Mouse (Mus musculus) forebrain, embryonic 16.5 days (tissue): ENCODE results near the gene Rapgef2. TPM values are rescaled to one million over a fixed set of nuclear protein-coding genes. Genes with fewer than 3 reads are reported as not detected.

Experiments used
- ATAC-seq: fragments of 200-750 bp; cut with Nextera tagmentation; 2 replicates; pipeline ENCODE4 v1.8.0; 2017; ENCODE audit warnings: mild to moderate bottlenecking, moderate library complexity
- H3K27ac ChIP-seq: fragments of 300-500 bp; sonication (generic); 2 replicates; pipeline ENCODE4 v1.5.1; 2014; ENCODE audit warnings: low read length, control low read depth
- H3K27me3 ChIP-seq: fragments of 300-500 bp; sonication (generic); replicated peaks from 2 replicates; pipeline ENCODE4 v1.6.1; 2014; ENCODE audit warnings: low read length; ENCODE audit not compliant: control insufficient read depth, insufficient read depth
- H3K36me3 ChIP-seq: fragments of 300-500 bp; sonication (generic); 2 replicates; pipeline ENCODE4 v1.6.1; 2014; ENCODE audit not compliant: control insufficient read depth, insufficient read depth
- H3K4me1 ChIP-seq: fragments of 300-500 bp; sonication (generic); replicated peaks from 2 replicates; pipeline ENCODE4 v1.6.1; 2014; ENCODE audit warnings: low read length; ENCODE audit not compliant: control insufficient read depth, insufficient read depth
- H3K4me2 ChIP-seq: fragments of 300-500 bp; sonication (generic); 2 replicates; pipeline ENCODE4 v1.6.1; 2014; ENCODE audit warnings: mild to moderate bottlenecking, low read length, control low read depth
- H3K4me3 ChIP-seq: fragments of 300-500 bp; sonication (generic); replicated peaks from 2 replicates; pipeline ENCODE4 v1.5.1; 2014; ENCODE audit warnings: mild to moderate bottlenecking, low read length, control low read depth
- H3K9ac ChIP-seq: fragments of 300-500 bp; sonication (generic); replicated peaks from 2 replicates; pipeline ENCODE4 v1.6.1; 2014; ENCODE audit warnings: low read depth, low read length, control low read depth
- H3K9me3 ChIP-seq: fragments of 300-500 bp; sonication (generic); 2 replicates; pipeline ENCODE4 v1.6.1; 2016; ENCODE audit warnings: low read length; ENCODE audit not compliant: control insufficient read depth
- WGBS: fragments of 180-500 bp; shearing (Covaris S2); extraction: QIAGEN DNeasy Blood & Tissue Kit; methylation state at CpG from one replicate; pipeline ENCODE4 v1.1.7; 2014; 5-methylcytosine and 5-hydroxymethylcytosine counted together
- polyA plus RNA-seq: library from polyadenylated mRNA; unstranded; fragments of >200 nt; fragmentation: Nextera tagmentation; extraction: Ambion mirVana; gene quantifications from 2 replicates; pipeline ENCODE4 v1.2.1, GENCODE M21; 2015

The Rapgef2 gene
- polyA plus RNA-seq, 1 experiment from 2014 or later = 13.4 TPM

DNA sequence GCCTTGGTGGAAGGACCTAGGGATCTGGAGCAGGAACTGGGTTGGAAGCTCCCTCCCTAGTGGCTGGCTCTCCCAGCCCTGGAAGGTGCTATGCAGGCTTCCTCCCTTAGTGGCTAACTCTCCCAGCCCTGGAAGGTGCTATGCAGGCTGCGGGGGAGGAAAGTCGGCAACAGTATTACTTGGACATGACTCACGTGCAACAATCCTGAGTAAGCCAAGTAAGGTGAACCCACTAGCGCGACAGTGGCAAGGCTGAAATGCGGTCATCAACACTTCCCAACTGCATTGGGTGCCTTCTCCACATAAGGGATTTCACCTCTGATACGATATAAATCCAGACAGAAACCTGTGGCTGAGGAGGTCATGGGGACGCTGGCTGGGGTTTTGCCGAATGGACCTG, 42.0 kb downstream of the Rapgef2 start:
- no peak overlapping the region for H3K4me2 ChIP-seq
- no peak overlapping the region for H3K9ac ChIP-seq
- H3K27me3 ChIP-seq = no peaks in the 10 kb centered on the region
- no peaks in the 10 kb centered on the region for H3K36me3 ChIP-seq
- 86% methylated on average over 9 of the region's 9 CpGs for WGBS
- H3K4me3 ChIP-seq = no peak overlapping the region
- no peaks in the 10 kb centered on the region for H3K9me3 ChIP-seq
- H3K4me1 ChIP-seq = peaks cover 21% of the 10 kb centered on the region
- no peak overlapping the region for H3K27ac ChIP-seq
- no peak for ATAC-seq

GRCm38 (mm10) chr3:79242922-79243705, 43.2 kb downstream of the Rapgef2 start:
- Histone ChIP-seq H3K9ac (no peak overlapping the region), H3K4me3 (no peak overlapping the region), H3K4me1 (peaks cover 16% of the 10 kb centered on the region), H3K36me3 (no peaks in the 10 kb centered on the region), H3K4me2 (no peak overlapping the region), H3K27ac (no peak overlapping the region), H3K9me3 (no peaks in the 10 kb centered on the region), H3K27me3 (no peaks in the 10 kb centered on the region)
- WGBS = 75% methylated on average over 12 of the region's 12 CpGs
- ATAC-seq = no peak

- no peak overlapping the region for H3K9ac ChIP-seq
- no peak overlapping the region for H3K4me3 ChIP-seq
- H3K4me1 ChIP-seq = peaks cover 13% of the 10 kb centered on the region
- no peaks in the 10 kb centered on the region for H3K36me3 ChIP-seq
- H3K9me3 ChIP-seq = no peaks in the 10 kb centered on the region
- no peak for ATAC-seq
- WGBS = 88% methylated on average over 8 of the region's 8 CpGs
- no peak overlapping the region for H3K27ac ChIP-seq
- H3K4me2 ChIP-seq = no peak overlapping the region
- no peaks in the 10 kb centered on the region for H3K27me3 ChIP-seq
These were observed 44.0 kb downstream of the Rapgef2 start for GRCm38 (mm10) chr3:79242298-79242697.

DNA sequence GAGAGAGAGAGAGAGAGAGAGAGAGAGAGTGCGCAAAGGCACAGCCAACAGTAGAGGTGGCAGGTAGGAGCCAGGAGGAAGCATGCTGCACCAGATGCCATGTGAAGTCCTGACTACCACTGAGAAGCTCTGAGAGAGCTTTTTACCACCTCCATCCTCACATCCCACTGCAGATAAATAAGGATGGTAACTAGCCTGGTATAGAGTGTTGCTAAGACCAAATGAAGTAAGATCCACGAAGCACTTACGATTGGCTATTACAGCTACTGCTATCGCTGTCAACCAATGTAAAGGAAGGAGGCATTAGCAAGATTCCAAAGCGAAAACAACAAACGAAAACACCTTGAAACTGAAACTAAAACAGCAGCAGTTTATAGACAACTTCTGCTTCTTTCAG, 47.3 kb downstream of the Rapgef2 start:
- no peaks in the 10 kb centered on the region for H3K27me3 ChIP-seq
- no peak overlapping the region for H3K4me3 ChIP-seq
- H3K36me3 ChIP-seq = no peaks in the 10 kb centered on the region
- 86% methylated on average over 6 of the region's 6 CpGs for WGBS
- H3K9ac ChIP-seq = no peak overlapping the region
- no peak for ATAC-seq
- H3K4me1 ChIP-seq = peaks cover 7% of the 10 kb centered on the region; the same call in 1 of the 2 replicates
- H3K9me3 ChIP-seq = no peaks in the 10 kb centered on the region
- no peak overlapping the region for H3K4me2 ChIP-seq
- no peak overlapping the region for H3K27ac ChIP-seq

DNA sequence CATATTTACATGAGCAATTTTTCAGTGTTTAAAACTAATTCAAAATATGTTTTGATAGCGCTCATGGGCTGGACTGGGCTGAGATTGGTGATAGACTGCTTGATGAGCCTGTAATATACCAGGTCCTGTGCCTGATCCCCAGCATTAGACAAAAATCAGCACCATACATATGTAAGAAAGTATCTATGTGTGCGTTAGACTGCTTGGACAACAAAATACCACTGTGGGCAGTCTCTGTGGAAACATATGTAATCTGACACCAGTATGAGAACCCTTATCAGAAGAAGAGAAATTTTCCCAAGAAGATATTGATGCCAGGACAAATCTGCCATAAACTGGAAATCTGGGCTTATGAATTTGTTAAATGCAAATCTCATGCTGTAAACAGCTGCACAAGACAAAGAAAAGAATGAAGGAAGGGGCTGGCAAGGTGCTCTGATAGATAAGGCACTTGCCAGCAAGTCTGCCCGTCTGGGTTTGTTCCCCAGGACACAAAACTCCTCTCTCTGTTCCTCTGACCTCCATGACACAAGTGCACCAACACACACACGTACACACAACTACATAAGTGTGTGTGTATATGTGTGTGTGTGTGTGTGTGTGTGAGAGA, 47.8 kb downstream of the Rapgef2 start:
- ATAC-seq = no peak

DNA sequence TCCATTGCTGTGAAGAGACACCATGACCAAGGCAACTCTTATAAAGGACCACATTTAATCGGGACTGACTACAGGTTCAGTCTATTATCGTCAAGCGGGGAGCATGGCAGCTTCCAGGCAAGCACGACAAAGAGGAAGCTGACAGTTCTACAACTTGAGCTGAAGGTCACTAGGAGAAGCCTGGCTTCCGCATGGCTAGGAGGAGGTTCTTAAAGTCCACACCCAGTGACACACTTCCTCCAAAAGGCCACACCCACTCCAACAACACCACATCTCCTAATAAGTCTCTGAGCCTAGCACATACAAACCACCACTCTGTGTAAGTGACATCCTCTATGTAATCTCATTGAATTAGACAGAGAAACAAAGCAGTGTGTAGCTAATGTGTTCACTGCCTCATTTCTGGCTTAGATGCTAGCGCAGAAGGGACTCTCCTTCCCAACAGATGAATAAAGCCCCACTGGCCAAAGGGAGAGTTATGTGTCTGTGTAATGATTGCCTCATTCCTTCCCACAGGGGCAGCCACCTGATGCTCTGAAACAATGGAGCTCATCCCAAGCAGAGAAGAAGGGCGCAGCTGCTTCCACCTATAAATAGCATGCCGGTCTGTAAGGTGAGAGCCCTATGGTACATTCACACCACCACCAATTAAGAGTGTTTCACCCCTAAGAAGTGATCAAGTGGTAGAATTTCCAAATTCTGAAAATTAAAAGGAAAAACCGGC, 48.5 kb downstream of the Rapgef2 start:
- peaks cover 7% of the 10 kb centered on the region; the same call in 1 of the 2 replicates for H3K4me1 ChIP-seq
- 89% methylated on average over 9 of the region's 9 CpGs for WGBS
- no peak for ATAC-seq

More for the DNA sequence above, 47.8 kb downstream of the Rapgef2 start:
- 72% methylated on average over 4 of the region's 4 CpGs for WGBS
- peaks cover 7% of the 10 kb centered on the region; the same call in 1 of the 2 replicates for H3K4me1 ChIP-seq
- no peak overlapping the region for H3K4me2 ChIP-seq
- H3K4me3 ChIP-seq = no peak overlapping the region
- H3K27ac ChIP-seq = no peak overlapping the region
- no peaks in the 10 kb centered on the region for H3K9me3 ChIP-seq
- H3K36me3 ChIP-seq = no peaks in the 10 kb centered on the region
- H3K27me3 ChIP-seq = no peaks in the 10 kb centered on the region
- no peak overlapping the region for H3K9ac ChIP-seq

GRCm38 (mm10) chr3:79234485-79234884, 51.8 kb downstream of the Rapgef2 start:
- Histone ChIP-seq H3K36me3 (no peaks in the 10 kb centered on the region), H3K9ac (no peak overlapping the region), H3K4me1 (peaks cover 2% of the 10 kb centered on the region; the same call in 1 of the 2 replicates), H3K4me2 (no peak overlapping the region), H3K9me3 (no peaks in the 10 kb centered on the region), H3K4me3 (no peak overlapping the region), H3K27me3 (no peaks in the 10 kb centered on the region), H3K27ac (no peak overlapping the region)
- 59% methylated on average over 3 of the region's 3 CpGs for WGBS
- no peak for ATAC-seq

More for the DNA sequence above, 48.5 kb downstream of the Rapgef2 start:
- Histone ChIP-seq H3K4me2 (no peak overlapping the region), H3K27me3 (no peaks in the 10 kb centered on the region), H3K9ac (no peak overlapping the region), H3K27ac (no peak overlapping the region), H3K36me3 (no peaks in the 10 kb centered on the region), H3K9me3 (no peaks in the 10 kb centered on the region), H3K4me3 (no peak overlapping the region)

DNA sequence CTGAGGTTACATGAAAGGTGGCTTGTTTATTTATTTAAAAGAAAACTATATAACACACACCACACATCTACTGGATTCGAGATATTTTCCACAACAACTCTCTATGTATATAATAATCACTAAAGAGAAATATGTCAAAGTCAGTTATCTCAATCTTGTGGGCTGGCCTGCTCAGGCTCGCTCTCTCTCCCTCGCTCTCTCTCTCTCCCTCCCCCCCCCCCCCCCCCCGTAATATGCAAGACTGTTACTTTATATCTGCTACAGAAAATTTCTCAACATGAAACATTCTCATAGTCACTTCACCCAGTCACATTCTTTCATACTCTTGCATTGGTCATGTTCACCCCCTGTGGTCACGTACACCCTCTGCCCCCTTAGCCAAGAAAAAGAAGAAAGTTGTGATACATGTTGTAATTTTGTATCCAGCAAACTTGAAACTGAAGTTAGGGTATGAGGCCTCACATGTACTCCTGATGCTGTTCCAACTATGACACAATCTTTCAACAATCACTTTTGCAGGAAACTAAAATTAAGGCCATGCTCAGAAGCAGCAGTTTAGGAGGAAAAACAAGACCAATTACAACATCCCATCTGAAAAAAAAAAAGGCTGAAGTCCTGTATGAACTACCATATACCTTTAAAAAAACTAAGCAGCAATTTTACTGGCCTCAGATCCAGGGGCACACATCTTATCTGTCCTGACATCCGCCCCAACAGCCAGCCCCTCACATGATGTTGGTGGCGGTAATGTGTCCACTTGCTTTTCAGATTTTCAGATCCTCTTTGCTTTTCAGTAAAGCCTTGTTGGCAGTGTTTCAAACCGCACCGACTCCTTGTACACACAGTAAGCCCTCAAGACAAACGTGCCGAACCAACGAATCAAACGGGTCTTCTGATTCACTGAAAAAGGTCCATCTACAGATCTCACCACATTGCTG, 52.6 kb downstream of the Rapgef2 start:
- Histone ChIP-seq H3K4me2 (no peak overlapping the region), H3K9me3 (no peaks in the 10 kb centered on the region), H3K27ac (no peak overlapping the region), H3K4me3 (no peak overlapping the region), H3K9ac (no peak overlapping the region), H3K27me3 (no peaks in the 10 kb centered on the region), H3K36me3 (no peaks in the 10 kb centered on the region), H3K4me1 (peaks cover 2% of the 10 kb centered on the region)
- WGBS = 65% methylated on average over 12 of the region's 13 CpGs
- ATAC-seq = no peak
